Mouse (Mus musculus): ENCODE measurements around the gene 9130023H24Rik. TPM values are rescaled to one million over a fixed set of nuclear protein-coding genes. Genes with fewer than 3 reads are reported as not detected.

9130023H24Rik gene
- polyA plus RNA-seq (2012; rRNA removed), result 1.8 and 2.3 TPM in 2 replicates

GRCm38 (mm10) chr7:128237927-128238778 lies at the start of gene 9130023H24Rik:
Gene 9130023H24Rik, minus strand, starts transcription at chr7:128238031.

GRCm38 (mm10) chr7:128265411-128265810 lies 27.6 kb upstream of the 9130023H24Rik start, which contains the start of gene Slc5a2:
Gene Slc5a2, plus strand, starts transcription at chr7:128265657.

GRCm38 (mm10) chr7:128246496-128247391 lies 8.9 kb upstream of the 9130023H24Rik start, which contains the start of gene Tgfb1i1:
Gene Tgfb1i1, plus strand, starts transcription at chr7:128246812.

GRCm38 (mm10) chr7:128236856-128237592 lies 807 bp downstream of the 9130023H24Rik start, which contains the start of gene Armc5:
Gene Armc5, plus strand, starts transcription at chr7:128237342.

GRCm38 (mm10) chr7:128206152-128206551 lies 31.7 kb downstream of the 9130023H24Rik start, which contains the start of gene Cox6a2:
Gene Cox6a2, minus strand, starts transcription at chr7:128206387.

Other genes with a start within 250 kb of the 9130023H24Rik start
- gene Pycard, start 244.2 kb downstream of the 9130023H24Rik start, polyA plus RNA-seq (2012; rRNA removed), result 407 and 442 TPM in 2 replicates
- 18.5 and 21.0 TPM in 2 replicates for gene Trim72, start 234.1 kb downstream of the 9130023H24Rik start, polyA plus RNA-seq (2012; rRNA removed)
- gene Itgam, start 175.4 kb downstream of the 9130023H24Rik start, polyA plus RNA-seq (2012; rRNA removed), result 4.3 and 4.7 TPM in 2 replicates
- 0.10 TPM in 1 of 2 replicates, not detected in the other for gene Gm49368, start 175.3 kb downstream of the 9130023H24Rik start, polyA plus RNA-seq (2012; rRNA removed)
- 3.5 and 3.6 TPM in 2 replicates for gene Itgax, start 108.5 kb downstream of the 9130023H24Rik start, polyA plus RNA-seq (2012; rRNA removed)
- 0.09 and 0.17 TPM in 2 replicates for gene Itgad, start 83.7 kb downstream of the 9130023H24Rik start, polyA plus RNA-seq (2012; rRNA removed)
- 0.26 and 1.3 TPM in 2 replicates for gene Cox6a2, start 31.6 kb downstream of the 9130023H24Rik start, polyA plus RNA-seq (2012; rRNA removed)
- gene Armc5, start 689 bp downstream of the 9130023H24Rik start, polyA plus RNA-seq (2012; rRNA removed), result 39.7 and 47.0 TPM in 2 replicates
- gene Tgfb1i1, start 8.8 kb upstream of the 9130023H24Rik start, polyA plus RNA-seq (2012; rRNA removed), result 111 and 118 TPM in 2 replicates
- gene Slc5a2, start 27.6 kb upstream of the 9130023H24Rik start, polyA plus RNA-seq (2012; rRNA removed), result not detected in 2 replicates
- 64.8 and 70.8 TPM in 2 replicates for gene BC017158, start 60.1 kb upstream of the 9130023H24Rik start, polyA plus RNA-seq (2012; rRNA removed)
- 18.0 and 19.7 TPM in 2 replicates for gene Rgs10, start 180.7 kb upstream of the 9130023H24Rik start, polyA plus RNA-seq (2012; rRNA removed)
- 13.0 and 18.5 TPM in 2 replicates for gene Tial1, start 223.7 kb upstream of the 9130023H24Rik start, polyA plus RNA-seq (2012; rRNA removed)

Measured in colon, adult 2 months (tissue).